Comparison of ENCODE assay signal across 8 mouse cellular contexts in the genomic region with DNA sequence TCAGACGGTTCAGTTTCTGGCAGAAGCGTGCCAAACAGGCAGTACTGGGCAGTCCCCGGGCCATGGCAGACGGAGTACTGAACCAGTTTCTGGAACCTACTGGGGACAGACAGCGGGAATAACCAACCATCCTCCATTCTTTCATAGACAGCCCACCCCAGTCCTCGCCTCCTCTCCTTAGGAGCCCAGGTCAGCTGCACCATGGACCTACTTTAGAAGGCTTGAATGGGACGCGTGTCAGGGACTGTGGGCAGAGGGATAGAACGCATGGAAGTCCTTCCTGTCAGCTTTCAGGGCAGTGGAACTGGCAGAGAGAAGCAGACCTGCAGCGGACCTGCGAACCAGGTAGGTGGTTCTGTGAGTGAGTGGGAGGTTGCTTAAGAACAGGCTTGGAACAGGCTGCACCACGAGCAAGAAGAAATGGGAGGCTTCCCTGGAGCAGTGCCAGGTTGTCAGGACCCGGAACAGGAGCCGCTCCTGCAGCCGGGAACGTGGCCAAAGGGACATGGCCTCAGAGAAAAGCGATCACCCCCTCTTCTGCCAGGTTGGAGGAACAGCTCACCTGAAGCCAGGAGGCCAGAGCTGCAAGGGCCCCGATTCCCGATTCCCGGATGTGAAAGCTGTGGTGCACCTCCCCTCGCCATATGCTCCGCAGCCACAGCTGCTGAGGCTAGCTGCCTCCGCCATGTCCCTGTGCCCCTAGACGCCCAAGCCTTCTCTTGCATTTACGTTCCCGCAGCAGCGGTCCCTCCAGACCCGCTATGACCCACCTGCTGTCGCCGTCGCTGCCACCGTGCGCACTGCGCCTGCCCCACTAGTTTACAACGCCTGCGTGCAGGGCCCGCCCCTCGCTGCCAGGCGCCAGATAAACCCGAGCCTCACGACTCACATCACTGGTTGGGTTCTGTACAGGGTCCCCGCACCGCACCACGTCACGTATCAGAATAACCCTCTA. TPM values are rescaled to one million over a fixed set of nuclear protein-coding genes. Genes with fewer than 3 reads are reported as not detected.
DNase-seq lines count a peak whose midpoint lies in the region; ATAC-seq and TF ChIP-seq lines count a peak whose summit lies in the region.

No protein-coding gene starts in this region.

- H3K4me3 ChIP-seq in embryonic facial prominence, embryonic 15.5 days (replicated peaks) = peak overlapping the region; percentile 58
- peak overlapping the region; percentile 61 for H3K4me3 ChIP-seq in heart, embryonic 12.5 days
- H3K4me3 ChIP-seq in kidney, postnatal 0 days (replicated peaks; ENCODE audit: low read depth, low read length) = peak overlapping the region; percentile 41
- H3K4me3 ChIP-seq in liver, embryonic 11.5 days (ENCODE audit: low read depth, low read length) = peak overlapping the region; percentile 47
- peak overlapping the region; percentile 56 for H3K4me3 ChIP-seq in midbrain, postnatal 0 days (ENCODE audit: low read depth, low read length)

- H3K27ac ChIP-seq in embryonic facial prominence, embryonic 15.5 days (replicated peaks) = peak overlapping the region; percentile 48; the same call in 1 of the 2 replicates
- no peak overlapping the region for H3K27ac ChIP-seq in heart, embryonic 12.5 days (ENCODE audit: poor library complexity, severe bottlenecking)
- H3K27ac ChIP-seq in kidney, postnatal 0 days = 0 out of 2 replicates have a peak overlapping the region, but pooled peaks have one; percentile 5
- H3K27ac ChIP-seq in liver, embryonic 11.5 days (ENCODE audit: low read depth, low read length) = no peak overlapping the region
- H3K27ac ChIP-seq in midbrain, postnatal 0 days (ENCODE audit: low read depth, low read length) = peak overlapping the region; percentile 79

- TF ChIP-seq CTCF in kidney, postnatal 0 days (IDR thresholded peaks at IDR 0.05; ENCODE audit: low read depth) = no peak
- no peak; the same call in 1 of the 2 replicates for TF ChIP-seq CTCF in midbrain, postnatal 0 days (IDR thresholded peaks at IDR 0.05)

- peaks cover 50% of the 10 kb centered on the region for H3K27me3 ChIP-seq in embryonic facial prominence, embryonic 15.5 days
- peaks cover 63% of the 10 kb centered on the region for H3K27me3 ChIP-seq in heart, embryonic 12.5 days (replicated peaks)
- no peaks in the 10 kb centered on the region for H3K27me3 ChIP-seq in kidney, postnatal 0 days (ENCODE audit: insufficient read depth, low read length)
- peaks cover 48% of the 10 kb centered on the region for H3K27me3 ChIP-seq in liver, embryonic 11.5 days (replicated peaks; ENCODE audit: control insufficient read depth, insufficient read depth, low read length)
- H3K27me3 ChIP-seq in midbrain, postnatal 0 days (ENCODE audit: insufficient read depth, low read length) = no peaks in the 10 kb centered on the region

- H3K36me3 ChIP-seq in embryonic facial prominence, embryonic 15.5 days = no peaks in the 10 kb centered on the region
- no peaks in the 10 kb centered on the region for H3K36me3 ChIP-seq in heart, embryonic 12.5 days
- no peaks in the 10 kb centered on the region for H3K36me3 ChIP-seq in kidney, postnatal 0 days (ENCODE audit: insufficient read depth, low read length)
- H3K36me3 ChIP-seq in liver, embryonic 11.5 days (ENCODE audit: control insufficient read depth, insufficient read depth, low read length) = no peaks in the 10 kb centered on the region
- 0 out of 2 replicates have a peak, but pooled peaks cover 3% of the 10 kb centered on the region for H3K36me3 ChIP-seq in midbrain, postnatal 0 days (ENCODE audit: insufficient read depth, low read length)

- WGBS in embryonic facial prominence, embryonic 15.5 days = 14% methylated on average over 45 of the region's 45 CpGs
- 13% methylated on average over 45 of the region's 45 CpGs for WGBS in heart, embryonic 12.5 days
- 13% methylated on average over 45 of the region's 45 CpGs for WGBS in kidney, postnatal 0 days
- 15% methylated on average over 45 of the region's 45 CpGs for WGBS in liver, embryonic 11.5 days
- WGBS in midbrain, postnatal 0 days = 14% methylated on average over 45 of the region's 45 CpGs

- H3K9me3 ChIP-seq in embryonic facial prominence, embryonic 15.5 days (replicated peaks) = no peaks in the 10 kb centered on the region
- no peaks in the 10 kb centered on the region for H3K9me3 ChIP-seq in heart, embryonic 12.5 days (replicated peaks)
- no peaks in the 10 kb centered on the region for H3K9me3 ChIP-seq in kidney, postnatal 0 days (replicated peaks; ENCODE audit: low read length)
- no peaks in the 10 kb centered on the region for H3K9me3 ChIP-seq in liver, embryonic 11.5 days (ENCODE audit: control insufficient read depth, low read length)
- H3K9me3 ChIP-seq in midbrain, postnatal 0 days (ENCODE audit: low read length) = no peaks in the 10 kb centered on the region

- peaks cover 14% of the 10 kb centered on the region; the same call in 1 of the 2 replicates for H3K4me1 ChIP-seq in embryonic facial prominence, embryonic 15.5 days
- H3K4me1 ChIP-seq in heart, embryonic 12.5 days (replicated peaks) = peaks cover 13% of the 10 kb centered on the region
- H3K4me1 ChIP-seq in kidney, postnatal 0 days (replicated peaks; ENCODE audit: insufficient read depth, low read length) = peaks cover 5% of the 10 kb centered on the region; the same call in 1 of the 2 replicates
- peaks cover 4% of the 10 kb centered on the region; the same call in 1 of the 2 replicates for H3K4me1 ChIP-seq in liver, embryonic 11.5 days (replicated peaks; ENCODE audit: control insufficient read depth, insufficient read depth, low read length)
- H3K4me1 ChIP-seq in midbrain, postnatal 0 days (ENCODE audit: insufficient read depth, low read length) = peaks cover 8% of the 10 kb centered on the region; the same call in 1 of the 2 replicates

- ATAC-seq in embryonic facial prominence, embryonic 15.5 days (ENCODE audit: insufficient number of reproducible peaks, low FRiP score, low TSS enrichment, low read depth) = peak; percentile 59
- no peak; the same call in 1 of the 2 replicates for ATAC-seq in heart, embryonic 12.5 days (ENCODE audit: insufficient number of reproducible peaks, low FRiP score)
- ATAC-seq in kidney, postnatal 0 days (replicated peaks; ENCODE audit: low FRiP score, low read depth) = peak; percentile 68
- peak; percentile 58; the same call in 1 of the 2 replicates for ATAC-seq in liver, embryonic 11.5 days (replicated peaks; ENCODE audit: low FRiP score)
- peak; percentile 92 for ATAC-seq in midbrain, postnatal 0 days (ENCODE audit: low FRiP score)

- peak overlapping the region; percentile 94 for H3K4me2 ChIP-seq in embryonic facial prominence, embryonic 15.5 days (replicated peaks)
- H3K4me2 ChIP-seq in heart, embryonic 12.5 days = peak overlapping the region; percentile 93
- H3K4me2 ChIP-seq in kidney, postnatal 0 days (ENCODE audit: low read length) = peak overlapping the region; percentile 78
- H3K4me2 ChIP-seq in liver, embryonic 11.5 days = peak overlapping the region; percentile 73
- peak overlapping the region; percentile 80 for H3K4me2 ChIP-seq in midbrain, postnatal 0 days (ENCODE audit: low read depth, low read length, poor library complexity, severe bottlenecking)

- peak; percentile 27 for DNase-seq in CD4-positive, CD25-positive, alpha-beta regulatory T cell, adult 2 months (ENCODE audit: low read depth, low spot score)
- DNase-seq in adrenal gland, postnatal 36 days = peak; percentile 73 to 83
- DNase-seq in kidney, postnatal 0 days (ENCODE audit: low spot score) = peak; percentile 55
- DNase-seq in liver, embryonic 11.5 days (ENCODE audit: low spot score) = peak; percentile 50
- peak; percentile 73 for DNase-seq in midbrain, postnatal 0 days (ENCODE audit: low spot score)
- peak; percentile 48 for DNase-seq in thymus, postnatal 4 days

- peak overlapping the region; percentile 54 for H3K9ac ChIP-seq in embryonic facial prominence, embryonic 15.5 days
- peak overlapping the region; percentile 68 for H3K9ac ChIP-seq in heart, embryonic 12.5 days
- H3K9ac ChIP-seq in kidney, postnatal 0 days (ENCODE audit: low read depth, low read length) = peak overlapping the region; percentile 46
- H3K9ac ChIP-seq in liver, embryonic 11.5 days (ENCODE audit: low read depth, low read length) = peak overlapping the region; percentile 11
- H3K9ac ChIP-seq in midbrain, postnatal 0 days (replicated peaks; ENCODE audit: low read length, poor library complexity, severe bottlenecking) = peak overlapping the region; percentile 75

RNA-seq across cellular contexts. Expression of a gene that starts 6.9 kb away (rescaled TPM):
- total RNA-seq in adrenal gland, postnatal 36 days (2021) = 10 to 100 TPM; 10.1 to 17.8 TPM
- 8.6 and 9.4 TPM in 2 replicates for polyA plus RNA-seq in embryonic facial prominence, embryonic 15.5 days (2015; fragmentation: Nextera tagmentation; extraction: Ambion mirVana)
- 9.2 and 10.9 TPM in 2 replicates for polyA plus RNA-seq in heart, embryonic 12.5 days (2016; fragmentation: Nextera tagmentation; extraction: Ambion mirVana)
- 14.3 and 15.5 TPM in 2 replicates for polyA plus RNA-seq in kidney, postnatal 0 days (2015; fragmentation: Nextera tagmentation; extraction: Ambion mirVana)
- 2.0 and 2.1 TPM in 2 replicates for polyA plus RNA-seq in liver, embryonic 11.5 days (2014; fragmentation: Nextera tagmentation; extraction: Ambion mirVana)
- 69.7 and 76.6 TPM in 2 replicates for total RNA-seq in midbrain, postnatal 0 days (2014; rRNA removed)
- polyA plus RNA-seq in midbrain, postnatal 0 days (2015; fragmentation: Nextera tagmentation; extraction: Ambion mirVana) = 45.7 and 46.5 TPM in 2 replicates

RNA-seq across cellular contexts. Expression of a gene that starts 14.5 kb away (rescaled TPM):
- total RNA-seq in adrenal gland, postnatal 36 days (2021) = 1 to 10 TPM; 1.4 TPM
- polyA plus RNA-seq in embryonic facial prominence, embryonic 15.5 days (2015; fragmentation: Nextera tagmentation; extraction: Ambion mirVana) = 0.70 and 0.99 TPM in 2 replicates
- 0.86 and 1.2 TPM in 2 replicates for polyA plus RNA-seq in heart, embryonic 12.5 days (2016; fragmentation: Nextera tagmentation; extraction: Ambion mirVana)
- polyA plus RNA-seq in kidney, postnatal 0 days (2015; fragmentation: Nextera tagmentation; extraction: Ambion mirVana) = 0.62 and 0.74 TPM in 2 replicates
- 0.06 and 0.07 TPM in 2 replicates for polyA plus RNA-seq in liver, embryonic 11.5 days (2014; fragmentation: Nextera tagmentation; extraction: Ambion mirVana)
- total RNA-seq in midbrain, postnatal 0 days (2014; rRNA removed) = 1.1 and 2.6 TPM in 2 replicates
- 2.9 TPM in 2 replicates for polyA plus RNA-seq in midbrain, postnatal 0 days (2015; fragmentation: Nextera tagmentation; extraction: Ambion mirVana)

RNA-seq across cellular contexts. Expression of a gene that starts 15.1 kb away (rescaled TPM):
- total RNA-seq in adrenal gland, postnatal 36 days (2021) = not detected
- 3.1 and 7.8 TPM in 2 replicates for polyA plus RNA-seq in embryonic facial prominence, embryonic 15.5 days (2015; fragmentation: Nextera tagmentation; extraction: Ambion mirVana)
- 0.09 and 0.23 TPM in 2 replicates for polyA plus RNA-seq in heart, embryonic 12.5 days (2016; fragmentation: Nextera tagmentation; extraction: Ambion mirVana)
- polyA plus RNA-seq in kidney, postnatal 0 days (2015; fragmentation: Nextera tagmentation; extraction: Ambion mirVana) = 0.20 and 0.26 TPM in 2 replicates
- polyA plus RNA-seq in liver, embryonic 11.5 days (2014; fragmentation: Nextera tagmentation; extraction: Ambion mirVana) = not detected in 2 replicates
- total RNA-seq in midbrain, postnatal 0 days (2014; rRNA removed) = 1.1 and 2.9 TPM in 2 replicates
- polyA plus RNA-seq in midbrain, postnatal 0 days (2015; fragmentation: Nextera tagmentation; extraction: Ambion mirVana) = 2.1 and 2.5 TPM in 2 replicates

RNA-seq across cellular contexts. Expression of a gene that starts 43.0 kb away (rescaled TPM):
- total RNA-seq in adrenal gland, postnatal 36 days (2021) = 10 to 100 TPM; 24.5 to 28.1 TPM
- polyA plus RNA-seq in embryonic facial prominence, embryonic 15.5 days (2015; fragmentation: Nextera tagmentation; extraction: Ambion mirVana) = 28.1 and 32.5 TPM in 2 replicates
- polyA plus RNA-seq in heart, embryonic 12.5 days (2016; fragmentation: Nextera tagmentation; extraction: Ambion mirVana) = 30.3 and 31.4 TPM in 2 replicates
- polyA plus RNA-seq in kidney, postnatal 0 days (2015; fragmentation: Nextera tagmentation; extraction: Ambion mirVana) = 21.2 and 22.3 TPM in 2 replicates
- polyA plus RNA-seq in liver, embryonic 11.5 days (2014; fragmentation: Nextera tagmentation; extraction: Ambion mirVana) = 53.4 and 60.5 TPM in 2 replicates
- 49.9 and 58.5 TPM in 2 replicates for total RNA-seq in midbrain, postnatal 0 days (2014; rRNA removed)
- polyA plus RNA-seq in midbrain, postnatal 0 days (2015; fragmentation: Nextera tagmentation; extraction: Ambion mirVana) = 23.4 and 24.7 TPM in 2 replicates

RNA-seq across cellular contexts. Expression of a gene that starts 45.2 kb away (rescaled TPM):
- total RNA-seq in adrenal gland, postnatal 36 days (2021) = 10 to 100 TPM; 31.4 to 39.4 TPM
- polyA plus RNA-seq in embryonic facial prominence, embryonic 15.5 days (2015; fragmentation: Nextera tagmentation; extraction: Ambion mirVana) = 65.4 and 69.5 TPM in 2 replicates
- 35.9 and 37.0 TPM in 2 replicates for polyA plus RNA-seq in heart, embryonic 12.5 days (2016; fragmentation: Nextera tagmentation; extraction: Ambion mirVana)
- 58.6 and 62.8 TPM in 2 replicates for polyA plus RNA-seq in kidney, postnatal 0 days (2015; fragmentation: Nextera tagmentation; extraction: Ambion mirVana)
- 45.1 and 46.5 TPM in 2 replicates for polyA plus RNA-seq in liver, embryonic 11.5 days (2014; fragmentation: Nextera tagmentation; extraction: Ambion mirVana)
- 59.3 and 65.5 TPM in 2 replicates for total RNA-seq in midbrain, postnatal 0 days (2014; rRNA removed)
- 57.1 and 64.1 TPM in 2 replicates for polyA plus RNA-seq in midbrain, postnatal 0 days (2015; fragmentation: Nextera tagmentation; extraction: Ambion mirVana)

Comparison
In these comparisons a context has a peak if more than half of its experiments do, and no peak if none do; other contexts are left out.
1. DNase-seq: peak in every context shown above with its lines; median percentile 78 in adrenal gland, postnatal 36 days; 73 in midbrain, postnatal 0 days; 55 in kidney, postnatal 0 days; 50 in liver, embryonic 11.5 days; 48 in thymus, postnatal 4 days; 27 in CD4-positive, CD25-positive, alpha-beta regulatory T cell, adult 2 months.
2. H3K27ac ChIP-seq: peak in embryonic facial prominence, embryonic 15.5 days (single experiment), kidney, postnatal 0 days (single experiment) and midbrain, postnatal 0 days (single experiment); none in heart, embryonic 12.5 days (single experiment) and liver, embryonic 11.5 days (single experiment).
3. H3K9ac ChIP-seq: peak in every context shown above with its lines; median percentile 75 in midbrain, postnatal 0 days; 68 in heart, embryonic 12.5 days; 54 in embryonic facial prominence, embryonic 15.5 days; 46 in kidney, postnatal 0 days; 11 in liver, embryonic 11.5 days.
4. Peak in every context shown above with its lines, with median percentiles within 50 percentile points of each other: H3K4me2 ChIP-seq and H3K4me3 ChIP-seq.